In genomic region chr1:135691417-135691815, GRCm38 (mm10) we compare ENCODE assay signal across 13 mouse cellular contexts. TPM values are rescaled to one million over a fixed set of nuclear protein-coding genes. Genes with fewer than 3 reads are reported as not detected.
DNase-seq lines count a peak whose midpoint lies in the region; ATAC-seq and TF ChIP-seq lines count a peak whose summit lies in the region.
"Had no signal": no experiment of that assay in that cellular context is flagged by ENCODE, and none has a peak within 500 bp of the region (broad histone marks: within the 10 kb centered on the region; RNA-seq: fewer than 3 reads in every experiment).

No protein-coding gene starts in this region.

- no peak for ATAC-seq in heart, embryonic 14.5 days (ENCODE audit: insufficient number of reproducible peaks, insufficient read depth, low FRiP score, low read depth)
- no peak for ATAC-seq in heart, embryonic 16.5 days (replicated peaks; ENCODE audit: extremely low read depth, insufficient read depth, low FRiP score)
- no peak for ATAC-seq in liver, embryonic 14.5 days (ENCODE audit: insufficient read depth)
- no peak for ATAC-seq in forebrain, embryonic 11.5 days (replicated peaks; ENCODE audit: low FRiP score)
- no peak for ATAC-seq in forebrain, postnatal 0 days
- ATAC-seq in inflammation-experienced regulatory T-cells, adult 6 months = no peak

- no peak for TF ChIP-seq EP300 in liver, embryonic 14.5 days (IDR thresholded peaks at IDR 0.05; ENCODE audit: low read depth)

- H3K9me3 ChIP-seq in heart, embryonic 14.5 days (ENCODE audit: control insufficient read depth, low read length) = no peaks in the 10 kb centered on the region
- H3K9me3 ChIP-seq in heart, embryonic 16.5 days (replicated peaks; ENCODE audit: control insufficient read depth, low read length) = no peaks in the 10 kb centered on the region
- no peaks in the 10 kb centered on the region for H3K9me3 ChIP-seq in liver, embryonic 14.5 days (ENCODE audit: control insufficient read depth, low read length)
- no peaks in the 10 kb centered on the region for H3K9me3 ChIP-seq in forebrain, embryonic 11.5 days (ENCODE audit: control insufficient read depth, low read length)
- H3K9me3 ChIP-seq in forebrain, postnatal 0 days (ENCODE audit: low read length) = no peaks in the 10 kb centered on the region
- H3K9me3 ChIP-seq: embryonic facial prominence, embryonic 13.5 days; G1E; limb, embryonic 15.5 days had no signal

- peaks cover 15 to 18% of the 10 kb centered on the region in 2 experiments for H3K4me1 ChIP-seq in heart, embryonic 14.5 days (ENCODE audit: control insufficient read depth in 2 of 2, insufficient read depth in 2 of 2, low read length in 2 of 2)
- peaks cover 26% of the 10 kb centered on the region for H3K4me1 ChIP-seq in heart, embryonic 16.5 days (ENCODE audit: control insufficient read depth, insufficient read depth, low read length)
- peaks cover 0 to 13% of the 10 kb centered on the region in 2 experiments; a peak in 3 of 4 replicates for H3K4me1 ChIP-seq in liver, embryonic 14.5 days (replicated peaks; ENCODE audit: control insufficient read depth in 2 of 2, insufficient read depth in 2 of 2, low read length in 1 of 2)
- peaks cover 2% of the 10 kb centered on the region; the same call in 1 of the 2 replicates for H3K4me1 ChIP-seq in forebrain, embryonic 11.5 days (replicated peaks; ENCODE audit: control insufficient read depth, insufficient read depth, low read length)
- H3K4me1 ChIP-seq in forebrain, postnatal 0 days (ENCODE audit: insufficient read depth) = peaks cover 13% of the 10 kb centered on the region

- H3K36me3 ChIP-seq in heart, embryonic 14.5 days (ENCODE audit: control insufficient read depth, insufficient read depth, low read length) = no peaks in the 10 kb centered on the region
- no peaks in the 10 kb centered on the region for H3K36me3 ChIP-seq in heart, embryonic 16.5 days (ENCODE audit: control insufficient read depth, insufficient read depth)
- no peaks in the 10 kb centered on the region for H3K36me3 ChIP-seq in liver, embryonic 14.5 days (replicated peaks; ENCODE audit: control insufficient read depth, insufficient read depth, low read depth)
- no peaks in the 10 kb centered on the region for H3K36me3 ChIP-seq in forebrain, embryonic 11.5 days (ENCODE audit: control insufficient read depth, insufficient read depth, low read length)
- no peaks in the 10 kb centered on the region for H3K36me3 ChIP-seq in forebrain, postnatal 0 days (ENCODE audit: insufficient read depth)
- H3K36me3 ChIP-seq: embryonic facial prominence, embryonic 13.5 days; G1E; limb, embryonic 15.5 days had no signal

- H3K4me3 ChIP-seq in heart, embryonic 14.5 days (ENCODE audit: control insufficient read depth in 1 of 2, insufficient read depth in 1 of 2, low read depth in 1 of 2, low read length in 2 of 2) = no peak overlapping the region
- H3K4me3 ChIP-seq in heart, embryonic 16.5 days (ENCODE audit: low read length) = no peak overlapping the region
- H3K4me3 ChIP-seq in liver, embryonic 14.5 days (ENCODE audit: insufficient read depth in 1 of 2, low read depth in 2 of 2, low read length in 2 of 2) = no peak overlapping the region
- no peak overlapping the region for H3K4me3 ChIP-seq in forebrain, embryonic 11.5 days (ENCODE audit: low read depth, low read length)
- H3K4me3 ChIP-seq in forebrain, postnatal 0 days (ENCODE audit: low read depth, low read length) = no peak overlapping the region
- H3K4me3 ChIP-seq: embryonic facial prominence, embryonic 13.5 days; limb, embryonic 15.5 days had no signal

- 4% methylated on average over 10 of the region's 10 CpGs for WGBS in heart, embryonic 14.5 days
- 16% methylated on average over 10 of the region's 10 CpGs for WGBS in heart, embryonic 16.5 days
- 24% methylated on average over 10 of the region's 10 CpGs for WGBS in liver, embryonic 14.5 days (ENCODE audit: insufficient replicate concordance)
- 64% methylated on average over 10 of the region's 10 CpGs for WGBS in forebrain, embryonic 11.5 days
- WGBS in forebrain, postnatal 0 days = 55% methylated on average over 10 of the region's 10 CpGs

- no peaks in the 10 kb centered on the region for H3K27me3 ChIP-seq in heart, embryonic 14.5 days (ENCODE audit: control insufficient read depth, insufficient read depth, low read length)
- H3K27me3 ChIP-seq in heart, embryonic 16.5 days (ENCODE audit: control insufficient read depth, insufficient read depth, low read length) = no peaks in the 10 kb centered on the region
- H3K27me3 ChIP-seq in liver, embryonic 14.5 days (ENCODE audit: control insufficient read depth, insufficient read depth, low read length) = peaks cover 26% of the 10 kb centered on the region
- H3K27me3 ChIP-seq in forebrain, embryonic 11.5 days (ENCODE audit: control insufficient read depth, insufficient read depth, low read length) = peaks cover 6% of the 10 kb centered on the region
- no peaks in the 10 kb centered on the region; the same call in 1 of the 2 replicates for H3K27me3 ChIP-seq in forebrain, postnatal 0 days (ENCODE audit: insufficient read depth, low read length)

- peak overlapping the region; percentile 59 for H3K9ac ChIP-seq in heart, embryonic 14.5 days (ENCODE audit: low read length)
- H3K9ac ChIP-seq in heart, embryonic 16.5 days (ENCODE audit: low read length) = peak overlapping the region; percentile 43
- H3K9ac ChIP-seq in liver, embryonic 14.5 days (replicated peaks) = no peak overlapping the region; the same call in 1 of the 2 replicates
- no peak overlapping the region for H3K9ac ChIP-seq in forebrain, embryonic 11.5 days (ENCODE audit: low read length)
- no peak overlapping the region for H3K9ac ChIP-seq in forebrain, postnatal 0 days
- H3K9ac ChIP-seq: embryonic facial prominence, embryonic 13.5 days; limb, embryonic 15.5 days had no signal

- DNase-seq in heart, postnatal 25 days (ENCODE audit: low spot score) = no peak
- DNase-seq in MN1 (ENCODE audit: low spot score) = peak; percentile 59
- DNase-seq in liver, embryonic 14.5 days (ENCODE audit: low read depth in 3 of 3, low spot score in 3 of 3) = no peak
- no peak for DNase-seq in forebrain, embryonic 11.5 days (ENCODE audit: low spot score)
- DNase-seq in forebrain, postnatal 0 days = no peak
- DNase-seq: gastrocnemius, postnatal 36 days; thymus, postnatal 36 days had no signal

- peak overlapping the region; percentile 39 for H3K4me2 ChIP-seq in heart, embryonic 14.5 days (ENCODE audit: low read length)
- H3K4me2 ChIP-seq in heart, embryonic 16.5 days (ENCODE audit: low read depth, low read length) = peak overlapping the region; percentile 20; the same call in 1 of the 2 replicates
- H3K4me2 ChIP-seq in liver, embryonic 14.5 days (ENCODE audit: low read depth) = peak overlapping the region; percentile 41
- no peak overlapping the region for H3K4me2 ChIP-seq in forebrain, embryonic 11.5 days (ENCODE audit: low read depth, low read length, severe bottlenecking)
- no peak overlapping the region for H3K4me2 ChIP-seq in forebrain, postnatal 0 days (ENCODE audit: low read depth)
- H3K4me2 ChIP-seq: embryonic facial prominence, embryonic 13.5 days; limb, embryonic 15.5 days had no signal

- no peak for TF ChIP-seq CTCF in liver, embryonic 14.5 days (IDR thresholded peaks at IDR 0.05; ENCODE audit: low read depth)
- no peak for TF ChIP-seq CTCF in forebrain, postnatal 0 days (IDR thresholded peaks at IDR 0.05; ENCODE audit: low read depth)

- intact Hi-C loops in heart, postnatal 25 days (cut with DNase I) = no loop called here

- peak overlapping the region; percentile 46 to 53 for H3K27ac ChIP-seq in heart, embryonic 14.5 days (replicated peaks in 1 of 2; ENCODE audit: control insufficient read depth in 1 of 2, insufficient read depth in 1 of 2, low read depth in 2 of 2, low read length in 2 of 2)
- peak overlapping the region; percentile 54; the same call in 1 of the 2 replicates for H3K27ac ChIP-seq in heart, embryonic 16.5 days (ENCODE audit: low read length)
- no peak overlapping the region for H3K27ac ChIP-seq in liver, embryonic 14.5 days
- no peak overlapping the region for H3K27ac ChIP-seq in forebrain, embryonic 11.5 days (ENCODE audit: low read depth, low read length)
- H3K27ac ChIP-seq in forebrain, postnatal 0 days (ENCODE audit: low read depth, low read length) = no peak overlapping the region
- H3K27ac ChIP-seq: embryonic facial prominence, embryonic 13.5 days; limb, embryonic 15.5 days had no signal

RNA-seq across cellular contexts. Expression of gene Csrp1, which starts 28.4 kb away (rescaled TPM):
- 133 and 220 TPM in 2 replicates for polyA plus RNA-seq in heart, embryonic 14.5 days (2014; fragmentation: Nextera tagmentation; extraction: Ambion mirVana)
- 10 to 100 TPM; 48.0 to 56.7 TPM for total RNA-seq in heart, postnatal 25 days (2021)
- polyA plus RNA-seq in heart, embryonic 16.5 days (2015; fragmentation: Nextera tagmentation; extraction: Ambion mirVana) = 160 and 174 TPM in 2 replicates
- polyA plus RNA-seq in liver, embryonic 14.5 days (2012; rRNA removed) = 35.7 and 38.2 TPM in 2 replicates
- 33.8 and 34.7 TPM in 2 replicates for polyA plus RNA-seq in liver, embryonic 14.5 days (2014; fragmentation: Nextera tagmentation; extraction: Ambion mirVana)
- polyA plus RNA-seq in forebrain, embryonic 11.5 days (2014; fragmentation: Nextera tagmentation; extraction: Ambion mirVana) = 37.1 and 39.1 TPM in 2 replicates
- 53.2 and 55.7 TPM in 2 replicates for total RNA-seq in forebrain, postnatal 0 days (2014; rRNA removed)
- 20.8 and 21.0 TPM in 2 replicates for polyA plus RNA-seq in forebrain, postnatal 0 days (2015; fragmentation: Nextera tagmentation; extraction: Ambion mirVana)
- 10 to 100 TPM; 19.5 to 31.9 (median 26.9) TPM for polyA plus RNA-seq in inflammation-experienced regulatory T-cells, adult 6 months (2017; shearing (Covaris generic))

Comparison
In these comparisons a context has a peak if more than half of its experiments do, and no peak if none do; other contexts are left out.
1. H3K27ac ChIP-seq: peak in heart, embryonic 14.5 days (2 of 2) and heart, embryonic 16.5 days (single experiment); none in liver, embryonic 14.5 days (single experiment), forebrain, embryonic 11.5 days (single experiment) and forebrain, postnatal 0 days (single experiment).
2. H3K4me2 ChIP-seq: peak in heart, embryonic 14.5 days (single experiment), heart, embryonic 16.5 days (single experiment) and liver, embryonic 14.5 days (single experiment); none in forebrain, embryonic 11.5 days (single experiment) and forebrain, postnatal 0 days (single experiment).
3. H3K9ac ChIP-seq: peak in heart, embryonic 14.5 days (single experiment) and heart, embryonic 16.5 days (single experiment); none in liver, embryonic 14.5 days (single experiment), forebrain, embryonic 11.5 days (single experiment) and forebrain, postnatal 0 days (single experiment).